Mouse (Mus musculus): ENCODE results near the gene Atg7.

GRCm38 (mm10) chr6:114891771-114892170, 248.9 kb downstream of the Atg7 start:
- TF ChIP-seq CTCF (conservative IDR thresholded peaks at IDR 0.05 in 1 of 2, IDR thresholded peaks at IDR 0.05 in 1 of 2; ENCODE audit: low read depth in 2 of 2, low read length in 2 of 2) (no peak), JUND (conservative IDR thresholded peaks at IDR 0.05; ENCODE audit: low read depth, low read length) (no peak), USF2 (conservative IDR thresholded peaks at IDR 0.05; ENCODE audit: low read depth, low read length) (no peak), UBTF (IDR thresholded peaks at IDR 0.05; ENCODE audit: low read depth, low read length) (no peak), MAFK (IDR thresholded peaks at IDR 0.05; ENCODE audit: insufficient replicate concordance, low read length) (no peak), POLR2A (IDR thresholded peaks at IDR 0.05; ENCODE audit: low read depth, low read length) (no peak), GABPA (IDR thresholded peaks at IDR 0.05; ENCODE audit: insufficient replicate concordance, low read depth, low read length) (no peak), MYC (IDR thresholded peaks at IDR 0.05; ENCODE audit: low read depth, low read length) (no peak), RCOR1 (conservative IDR thresholded peaks at IDR 0.05; ENCODE audit: low read depth, low read length) (no peak), MXI1 (IDR thresholded peaks at IDR 0.05; ENCODE audit: low read depth, low read length) (no peak), SIN3A (IDR thresholded peaks at IDR 0.05; ENCODE audit: low read length) (no peak), USF1 (IDR thresholded peaks at IDR 0.05; ENCODE audit: low read depth, low read length) (no peak), CHD2 (IDR thresholded peaks at IDR 0.05; ENCODE audit: low read length) (no peak)
